In the genomic region with DNA sequence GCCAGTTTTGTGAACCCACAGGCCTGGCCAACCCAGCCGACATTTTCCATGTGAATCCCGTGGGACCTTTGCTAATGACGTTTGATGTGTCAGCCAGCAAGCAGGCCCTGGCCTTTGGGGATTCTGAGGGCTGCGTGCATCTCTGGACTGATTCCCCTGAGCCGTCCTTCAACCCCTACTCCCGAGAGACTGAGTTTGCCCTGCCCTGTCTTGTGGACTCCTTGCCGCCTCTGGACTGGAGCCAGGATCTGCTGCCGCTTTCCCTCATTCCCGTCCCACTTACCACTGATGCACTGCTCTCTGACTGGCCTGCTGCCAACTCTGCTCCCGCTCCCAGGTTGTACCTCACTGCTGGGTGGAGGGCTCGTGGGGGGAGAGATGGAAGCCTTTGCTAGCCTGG, we compare ENCODE assay signal across 9 mouse cellular contexts. TPM values are rescaled to one million over a fixed set of nuclear protein-coding genes. Genes with fewer than 3 reads are reported as not detected.
DNase-seq lines count a peak whose midpoint lies in the region; ATAC-seq and TF ChIP-seq lines count a peak whose summit lies in the region.
"Had no signal": no experiment of that assay in that cellular context is flagged by ENCODE, and none has a peak within 500 bp of the region (broad histone marks: within the 10 kb centered on the region; RNA-seq: fewer than 3 reads in every experiment).

No protein-coding gene starts in this region.

- H3K27me3 ChIP-seq in heart, embryonic 10.5 days (ENCODE audit: insufficient read depth, poor library complexity, severe bottlenecking): no peaks in the 10 kb centered on the region
- no peaks in the 10 kb centered on the region for H3K27me3 ChIP-seq in limb, embryonic 14.5 days (ENCODE audit: control insufficient read depth, insufficient read depth, low read length)
- H3K27me3 ChIP-seq: megakaryocyte, embryonic 14.5 days had no signal

- no peak overlapping the region for H3K9ac ChIP-seq in limb, embryonic 14.5 days (ENCODE audit: low read depth, low read length, severe bottlenecking)

- 49% methylated on average over 11 of the region's 11 CpGs for WGBS in heart, embryonic 10.5 days
- WGBS in limb, embryonic 14.5 days: 60% methylated on average over 11 of the region's 11 CpGs

- peaks cover 19% of the 10 kb centered on the region for H3K4me1 ChIP-seq in heart, embryonic 10.5 days
- peaks cover 5% of the 10 kb centered on the region; the same call in 1 of the 2 replicates for H3K4me1 ChIP-seq in limb, embryonic 14.5 days (ENCODE audit: control insufficient read depth, insufficient read depth, low read length)

- no peak overlapping the region for H3K4me2 ChIP-seq in limb, embryonic 14.5 days (replicated peaks; ENCODE audit: low read depth, low read length, severe bottlenecking)

- ATAC-seq in limb, embryonic 14.5 days (ENCODE audit: low FRiP score, low read depth): no peak

- H3K27ac ChIP-seq in heart, embryonic 10.5 days: peak overlapping the region; percentile 71; the same call in 1 of the 2 replicates
- H3K27ac ChIP-seq in limb, embryonic 14.5 days (replicated peaks; ENCODE audit: low read depth, low read length): no peak overlapping the region

- DNase-seq in heart, embryonic 10.5 days (ENCODE audit: low spot score): peak; percentile 82
- no peak for DNase-seq in heart, adult 8-10 months (ENCODE audit: low spot score)
- DNase-seq in MN1 (ENCODE audit: low spot score): peak; percentile 99
- DNase-seq in cerebellum, postnatal 14 days: peak; percentile 69 to 81
- DNase-seq in limb, embryonic 14.5 days (ENCODE audit: low spot score): peak; percentile 17
- no peak for DNase-seq in frontal cortex, postnatal 10 days (ENCODE audit: low spot score in 2 of 2)
- DNase-seq in gastrocnemius, adult 8-10 months (ENCODE audit: low spot score in 2 of 2): no peak
- DNase-seq in thymus, postnatal 4 days: no peak

- no peak for TF ChIP-seq POLR2A in limb, embryonic 14.5 days (IDR thresholded peaks at IDR 0.05; ENCODE audit: borderline replicate concordance, extremely low read depth, insufficient read depth, insufficient read length)

- no peaks in the 10 kb centered on the region for H3K9me3 ChIP-seq in heart, embryonic 10.5 days
- H3K9me3 ChIP-seq in limb, embryonic 14.5 days (ENCODE audit: control insufficient read depth, low read length): no peaks in the 10 kb centered on the region
- H3K9me3 ChIP-seq: megakaryocyte, embryonic 14.5 days had no signal

- H3K4me3 ChIP-seq in heart, embryonic 10.5 days: peak overlapping the region; percentile 23; the same call in 1 of the 2 replicates
- H3K4me3 ChIP-seq in limb, embryonic 14.5 days (replicated peaks; ENCODE audit: low read length): no peak overlapping the region
- H3K4me3 ChIP-seq: megakaryocyte, embryonic 14.5 days had no signal

- peaks cover 62% of the 10 kb centered on the region for H3K36me3 ChIP-seq in heart, embryonic 10.5 days
- peaks cover 58% of the 10 kb centered on the region for H3K36me3 ChIP-seq in limb, embryonic 14.5 days (ENCODE audit: control insufficient read depth, insufficient read depth, low read length)

RNA-seq across cellular contexts. Expression of a gene that starts 7.0 kb away (rescaled TPM):
- 29.9 and 31.4 TPM in 2 replicates for polyA plus RNA-seq in heart, embryonic 10.5 days (2016; fragmentation: Nextera tagmentation; extraction: Ambion mirVana)
- total RNA-seq in heart, adult 8-10 months (2022): 1 to 10 TPM; 6.1 to 7.1 (median 6.5) TPM
- polyA plus RNA-seq in limb, embryonic 14.5 days (2012; rRNA removed): 49.7 and 58.0 TPM in 2 replicates
- polyA plus RNA-seq in limb, embryonic 14.5 days (2014; fragmentation: Nextera tagmentation; extraction: Ambion mirVana): 26.6 and 31.1 TPM in 2 replicates
- 1 to 10 TPM; 2.6 to 3.9 (median 3.2) TPM for total RNA-seq in gastrocnemius, adult 8-10 months (2022)

RNA-seq across cellular contexts. Expression of a gene that starts 11.6 kb away (rescaled TPM):
- 0.25 and 0.48 TPM in 2 replicates for polyA plus RNA-seq in heart, embryonic 10.5 days (2016; fragmentation: Nextera tagmentation; extraction: Ambion mirVana)
- total RNA-seq in heart, adult 8-10 months (2022): under 1 TPM in 1 of 4 experiments, not detected in 3; 0.38 TPM
- polyA plus RNA-seq in limb, embryonic 14.5 days (2012; rRNA removed): 0.18 and 0.31 TPM in 2 replicates
- 0.28 TPM in 1 of 2 replicates, not detected in the other for polyA plus RNA-seq in limb, embryonic 14.5 days (2014; fragmentation: Nextera tagmentation; extraction: Ambion mirVana)
- not detected for total RNA-seq in gastrocnemius, adult 8-10 months (2022)

RNA-seq across cellular contexts. Expression of a gene that starts 12.1 kb away (rescaled TPM):
- polyA plus RNA-seq in heart, embryonic 10.5 days (2016; fragmentation: Nextera tagmentation; extraction: Ambion mirVana): 220 and 255 TPM in 2 replicates
- total RNA-seq in heart, adult 8-10 months (2022): 10 to 100 TPM; 54.6 to 73.4 (median 61.2) TPM
- polyA plus RNA-seq in limb, embryonic 14.5 days (2012; rRNA removed): 129 and 169 TPM in 2 replicates
- 378 and 387 TPM in 2 replicates for polyA plus RNA-seq in limb, embryonic 14.5 days (2014; fragmentation: Nextera tagmentation; extraction: Ambion mirVana)
- 10 to 100 TPM; 51.0 to 56.9 (median 52.2) TPM for total RNA-seq in gastrocnemius, adult 8-10 months (2022)

RNA-seq across cellular contexts. Expression of a gene that starts 27.4 kb away (rescaled TPM):
- 347 and 474 TPM in 2 replicates for polyA plus RNA-seq in heart, embryonic 10.5 days (2016; fragmentation: Nextera tagmentation; extraction: Ambion mirVana)
- 1,000 to 10,000 TPM in 3 of 4 experiments, 100 to 1,000 TPM in 1; 991 to 1,066 (median 1,045) TPM for total RNA-seq in heart, adult 8-10 months (2022)
- 131 and 149 TPM in 2 replicates for polyA plus RNA-seq in limb, embryonic 14.5 days (2012; rRNA removed)
- 173 and 174 TPM in 2 replicates for polyA plus RNA-seq in limb, embryonic 14.5 days (2014; fragmentation: Nextera tagmentation; extraction: Ambion mirVana)
- total RNA-seq in gastrocnemius, adult 8-10 months (2022): 100 to 1,000 TPM; 491 to 577 (median 541) TPM

RNA-seq across cellular contexts. Expression of a gene that starts 39.8 kb away (rescaled TPM):
- 10.8 and 11.0 TPM in 2 replicates for polyA plus RNA-seq in heart, embryonic 10.5 days (2016; fragmentation: Nextera tagmentation; extraction: Ambion mirVana)
- total RNA-seq in heart, adult 8-10 months (2022): 1 to 10 TPM; 7.1 to 9.5 (median 8.6) TPM
- 20.5 and 22.1 TPM in 2 replicates for polyA plus RNA-seq in limb, embryonic 14.5 days (2012; rRNA removed)
- 12.9 and 13.2 TPM in 2 replicates for polyA plus RNA-seq in limb, embryonic 14.5 days (2014; fragmentation: Nextera tagmentation; extraction: Ambion mirVana)
- 1 to 10 TPM; 1.6 to 4.5 (median 2.4) TPM for total RNA-seq in gastrocnemius, adult 8-10 months (2022)

Comparison
In these comparisons a context has a peak if more than half of its experiments do, and no peak if none do; other contexts are left out.
1. DNase-seq: peak in heart, embryonic 10.5 days (single experiment), MN1 (single experiment), cerebellum, postnatal 14 days (2 of 2) and limb, embryonic 14.5 days (single experiment); none in heart, adult 8-10 months (single experiment), frontal cortex, postnatal 10 days (0 of 2), gastrocnemius, adult 8-10 months (0 of 2) and thymus, postnatal 4 days (single experiment).